Mouse (Mus musculus) heart, adult 2 months (tissue): Measurements from ENCODE around the gene Tenm3.

ENCODE experiments used
- CTCF ChIP-seq: fragments of 200-600 bp; IDR thresholded peaks from 2 replicates; pipeline ENCODE4 v1.8.1; 2022; ENCODE audit warnings: antibody characterized with exemption, mild to moderate bottlenecking, moderate library complexity
- EP300 ChIP-seq: fragments of 200-500 bp; IDR thresholded peaks from 2 replicates; pipeline ENCODE4 v1.6.1; 2011; ENCODE audit warnings: low read depth, low read length, control low read depth; ENCODE audit not compliant: insufficient read depth
- POLR2A ChIP-seq: fragments of 200-500 bp; IDR thresholded peaks from 2 replicates; pipeline ENCODE4 v1.6.1; 2011; ENCODE audit warnings: mild to moderate bottlenecking, low read depth, low read length, control low read depth; ENCODE audit not compliant: insufficient read depth

DNA sequence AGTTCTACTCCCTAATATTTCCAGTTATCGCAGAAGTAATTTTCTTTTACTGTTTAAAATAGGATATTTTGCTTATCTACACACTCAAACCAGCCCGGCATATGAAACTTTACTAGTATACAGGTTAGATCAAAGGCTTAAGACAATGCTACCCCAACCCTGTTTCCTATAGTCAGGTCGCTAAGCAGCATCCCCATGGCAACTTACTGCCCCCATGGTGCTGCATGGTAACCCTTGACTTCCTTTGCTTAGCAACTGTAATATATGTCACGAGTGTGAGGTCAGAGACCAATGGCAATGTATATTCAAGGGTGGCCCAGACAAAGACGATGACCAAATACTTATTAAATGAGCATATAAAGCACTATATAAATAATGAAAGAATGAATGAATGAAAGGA is 359.6 kb downstream of the Tenm3 start:
- TF ChIP-seq CTCF: no peak
- no peak for TF ChIP-seq EP300
- no peak for TF ChIP-seq POLR2A
